Mouse (Mus musculus) retina, postnatal 7 days (tissue): ENCODE measurements around the gene S100b.
A peak's percentile ranks its signal among the peaks of the same experiment; 100 is the strongest.

ENCODE experiments used
- DNase-seq: peaks from one replicate; pipeline ENCODE4 v3.0.0-alpha.2; 2012; ENCODE audit warnings: low read depth, low spot score

Gene S100b

DNA sequence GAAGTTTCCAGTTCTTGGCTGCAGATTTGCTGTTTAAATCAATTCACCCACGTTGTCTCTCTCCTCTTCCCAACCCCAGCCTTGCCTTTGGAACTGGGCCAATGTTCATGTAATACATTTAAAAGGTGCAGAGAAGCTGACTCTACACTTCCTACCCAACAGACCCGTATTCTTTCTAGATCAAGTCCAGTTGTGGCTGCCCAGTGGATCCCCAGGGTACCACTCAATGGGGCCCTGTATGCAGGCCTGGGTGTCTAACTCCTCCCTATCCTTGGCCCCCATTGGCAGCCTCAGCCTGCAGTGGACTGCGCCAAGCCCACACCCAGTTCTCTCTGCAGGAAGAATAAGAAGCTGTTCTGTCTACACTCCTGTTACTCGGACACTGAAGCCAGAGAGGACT, at the start of gene S100b:
S100b (plus strand) TSS at position 318 of the 400 bp plus-strand sequence.
- DNase-seq, result no peak

DNA sequence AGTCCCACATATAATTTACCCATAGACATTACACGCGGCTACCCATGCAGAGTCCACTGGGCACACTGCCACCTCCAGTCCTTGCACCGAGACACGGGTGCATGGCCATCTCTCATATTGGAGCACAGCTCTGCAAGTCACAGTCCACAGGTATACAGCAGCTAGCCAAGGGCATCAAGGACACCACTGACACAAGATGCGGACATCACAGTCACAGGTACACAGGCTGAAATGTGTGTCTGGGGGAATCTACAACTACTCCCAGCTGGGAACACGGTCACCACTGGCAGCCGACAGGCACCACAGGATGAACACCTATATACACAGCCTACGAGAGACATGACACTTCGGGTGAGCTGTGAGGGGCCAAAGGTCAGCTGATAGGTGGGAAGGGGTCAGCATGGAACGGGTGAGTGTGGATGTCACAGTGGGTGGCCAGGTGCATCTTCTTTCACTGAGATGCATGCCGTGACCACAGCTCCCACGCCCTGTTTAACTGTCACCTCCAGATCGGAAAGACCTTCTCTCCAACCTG, 46.3 kb upstream of the S100b start:
- no peak for DNase-seq

GRCm38 (mm10) chr10:76209241-76209640, 44.4 kb upstream of the S100b start:
- DNase-seq, result no peak

GRCm38 (mm10) chr10:76210806-76211205, 42.8 kb upstream of the S100b start:
- no peak for DNase-seq

GRCm38 (mm10) chr10:76212121-76212520, 41.5 kb upstream of the S100b start:
- no peak for DNase-seq

DNA sequence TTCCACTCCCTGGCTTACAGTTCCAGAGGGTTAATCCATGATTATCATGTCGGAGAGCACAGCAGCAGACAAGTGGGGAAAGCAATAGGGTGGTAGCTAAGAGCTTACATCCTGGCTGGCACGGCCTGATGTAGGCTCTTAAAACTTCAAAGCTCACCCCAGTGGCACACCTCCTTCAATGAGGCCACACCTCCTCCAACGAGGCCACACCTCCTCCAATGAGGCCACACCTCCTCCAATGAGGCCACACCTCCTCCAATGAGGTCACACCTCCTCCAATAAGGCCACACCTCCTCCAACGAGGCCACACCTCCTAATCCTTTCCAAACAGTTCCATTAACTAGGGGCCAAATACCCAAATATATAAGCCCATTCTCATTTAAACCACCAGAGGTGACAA, 39.5 kb upstream of the S100b start:
- no peak for DNase-seq

- DNase-seq, result no peak
Observed at GRCm38 (mm10) chr10:76217056-76217455, 36.6 kb upstream of the S100b start.

DNA sequence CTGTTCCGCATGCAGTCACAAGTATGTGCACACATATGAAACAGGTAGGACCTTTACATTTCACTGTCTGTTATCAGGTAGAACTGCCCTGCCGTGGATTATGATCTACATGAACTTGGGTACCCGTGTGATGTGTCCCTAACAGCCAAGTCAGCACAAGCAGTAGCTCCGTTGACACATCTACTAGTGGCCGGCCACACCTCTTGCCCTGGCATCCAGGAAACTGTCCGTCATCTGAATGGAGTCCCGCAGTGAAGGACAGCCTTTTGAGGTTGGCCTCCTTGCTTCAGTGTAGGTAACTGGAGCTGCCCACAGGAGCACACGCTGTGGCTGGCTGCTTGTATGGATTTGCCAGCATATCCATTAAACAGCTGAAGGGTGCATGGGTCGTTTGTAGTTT, 35.4 kb upstream of the S100b start:
- no peak for DNase-seq

GRCm38 (mm10) chr10:76225944-76226343, 27.7 kb upstream of the S100b start:
- no peak for DNase-seq

GRCm38 (mm10) chr10:76229627-76230026, 24.0 kb upstream of the S100b start:
- no peak for DNase-seq

GRCm38 (mm10) chr10:76237341-76238225, 16.1 kb upstream of the S100b start, which contains the start of gene Prmt2:
Gene Prmt2 (minus strand): TSS chr10:76237865.
- DNase-seq, result peak; percentile 91

DNA sequence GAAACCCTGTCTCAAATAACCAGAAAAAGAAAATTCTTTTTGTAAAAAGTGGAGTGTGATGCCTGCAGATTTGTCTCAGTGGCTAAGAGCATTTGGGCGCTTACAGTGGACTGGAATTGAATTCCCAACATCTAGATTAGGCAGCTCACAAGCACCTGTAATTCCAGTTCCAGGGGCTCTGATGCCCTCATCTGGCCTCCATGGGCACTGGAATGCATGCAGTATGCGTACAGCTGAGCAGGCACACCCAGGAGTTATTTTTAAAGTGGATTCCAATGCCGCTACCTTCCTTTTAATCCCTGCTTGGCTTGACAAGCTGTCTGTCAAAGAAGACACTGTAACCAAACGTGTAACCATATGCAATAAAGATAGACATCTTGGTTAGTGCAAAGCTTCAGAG, 14.3 kb upstream of the S100b start:
- no peak for DNase-seq

GRCm38 (mm10) chr10:76245106-76245505, 8.5 kb upstream of the S100b start:
- no peak for DNase-seq

DNA sequence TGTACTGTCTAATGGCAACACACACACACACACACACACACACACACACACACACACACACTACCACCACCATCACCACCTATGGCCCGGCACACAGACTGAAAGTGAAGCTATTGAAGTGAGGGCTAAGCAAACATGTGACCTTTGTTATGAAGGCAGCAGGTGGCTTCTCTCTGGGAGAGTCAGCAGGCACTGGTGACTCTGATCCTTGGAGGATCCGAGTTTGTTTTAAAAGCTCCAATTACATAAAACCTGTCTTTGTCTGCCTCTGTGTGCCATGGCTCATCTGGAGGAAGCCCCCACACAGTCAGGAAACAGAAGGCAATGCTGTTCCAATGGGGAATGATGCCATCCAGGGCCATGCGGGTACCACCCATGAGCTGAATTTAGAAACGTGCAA, 7.1 kb upstream of the S100b start:
- no peak for DNase-seq

GRCm38 (mm10) chr10:76247960-76248646, 5.5 kb upstream of the S100b start:
- DNase-seq, result no peak

GRCm38 (mm10) chr10:76248647-76248968, 5.0 kb upstream of the S100b start:
- no peak for DNase-seq

- DNase-seq, result no peak
Observed at GRCm38 (mm10) chr10:76250870-76251269, 2.8 kb upstream of the S100b start.

DNA sequence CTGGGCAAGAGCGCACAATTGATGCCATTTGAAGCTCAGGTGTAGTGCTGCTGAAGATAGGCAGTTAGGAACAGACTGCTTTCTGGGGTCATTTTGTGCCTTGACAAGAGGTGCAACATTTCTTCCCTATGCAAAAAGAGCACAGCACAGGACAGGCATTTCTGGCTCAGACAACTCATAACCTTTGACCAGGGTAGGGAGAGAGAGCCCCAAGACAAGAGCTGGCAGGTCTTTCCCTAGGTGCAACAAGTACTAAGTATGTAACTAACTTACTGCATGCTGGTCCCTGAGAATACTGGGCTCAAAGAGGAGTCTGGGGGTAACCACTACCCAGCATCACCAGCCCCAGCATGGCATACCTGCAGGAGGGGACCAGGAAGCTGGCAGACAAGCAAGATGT, 574 bp upstream of the S100b start:
- DNase-seq, result no peak

GRCm38 (mm10) chr10:76255617-76256016, 2.0 kb downstream of the S100b start:
- DNase-seq, result no peak

DNA sequence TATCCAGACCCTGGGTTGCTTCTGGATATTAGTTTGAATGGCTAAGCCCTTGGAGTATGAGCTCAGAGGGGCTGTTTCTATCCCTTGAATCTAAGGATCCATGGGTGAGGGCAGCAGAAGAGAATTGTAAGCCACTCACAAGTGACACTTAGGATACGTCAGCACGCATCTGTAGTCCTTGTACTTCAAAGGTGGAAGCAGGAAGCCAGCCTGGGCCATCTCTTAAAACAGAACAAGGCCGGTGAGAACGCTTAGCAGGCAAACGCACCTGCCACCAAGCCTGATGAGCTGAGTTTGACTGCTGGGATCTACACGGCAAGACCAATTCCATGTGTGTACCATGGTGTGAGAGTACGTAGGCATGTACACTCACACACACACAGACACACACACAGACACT, 3.6 kb downstream of the S100b start:
- no peak for DNase-seq

GRCm38 (mm10) chr10:76257719-76258390, 4.2 kb downstream of the S100b start:
- no peak for DNase-seq

DNA sequence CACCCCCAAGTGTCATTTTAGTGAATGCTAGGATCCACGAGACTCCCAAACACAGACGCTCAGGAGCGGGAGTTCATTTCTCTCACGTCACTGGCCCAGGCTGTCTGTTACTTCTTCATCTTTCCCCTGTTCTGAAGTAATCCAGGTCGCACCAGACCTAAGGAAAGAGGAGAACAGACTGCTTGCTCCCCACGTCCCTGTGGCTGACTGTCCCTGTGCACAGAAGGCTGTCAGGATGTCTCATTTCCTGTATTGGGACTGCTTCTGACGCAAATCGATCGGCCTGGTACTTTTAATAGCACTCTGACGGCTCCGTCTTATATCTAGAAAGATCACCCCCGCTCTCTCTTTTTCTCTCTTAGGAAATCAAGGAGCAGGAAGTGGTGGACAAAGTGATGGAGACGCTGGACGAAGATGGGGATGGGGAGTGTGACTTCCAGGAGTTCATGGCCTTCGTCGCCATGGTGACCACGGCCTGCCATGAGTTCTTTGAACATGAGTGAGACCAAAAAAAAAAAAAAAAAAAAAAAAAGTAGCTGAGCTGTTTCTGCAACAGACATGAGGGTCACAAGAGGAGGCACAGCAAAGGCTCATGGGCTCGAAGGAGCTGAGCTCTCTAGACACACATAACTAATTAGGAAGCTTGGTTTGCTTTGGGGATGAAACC, 6.0 kb downstream of the S100b start:
- no peak for DNase-seq
